Mouse (Mus musculus): ENCODE results near the gene Pde1b.

DNA sequence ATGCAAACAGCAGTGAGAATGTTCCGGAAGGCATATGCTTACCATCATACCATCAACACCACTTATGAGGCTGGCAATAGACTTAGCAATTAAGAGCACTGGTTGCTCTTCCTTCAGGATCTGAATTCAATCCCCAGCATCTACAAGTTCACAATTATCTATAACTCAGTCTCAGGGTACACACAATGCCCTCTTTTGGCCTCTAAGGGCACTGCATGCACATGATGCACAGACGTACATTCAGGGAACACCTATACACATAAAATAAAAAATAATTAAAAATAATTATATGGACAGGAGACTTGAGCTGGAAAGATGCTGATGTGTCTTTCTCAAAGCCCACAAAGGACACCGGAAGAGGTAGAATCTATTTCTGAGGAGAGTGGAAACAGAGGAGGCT lies 45.1 kb downstream of the Pde1b start:
- TF ChIP-seq CTCF (IDR thresholded peaks at IDR 0.05; ENCODE audit: low read depth) (no peak), EP300 (IDR thresholded peaks at IDR 0.05; ENCODE audit: low read depth) (no peak)
